Mouse (Mus musculus): Measurements from ENCODE around the gene A030014E15Rik. TPM values are rescaled to one million over a fixed set of nuclear protein-coding genes. Genes with fewer than 3 reads are reported as not detected.
A peak's percentile ranks its signal among the peaks of the same experiment; 100 is the strongest.

A030014E15Rik gene
- total RNA-seq, 1 experiment: not detected

DNA sequence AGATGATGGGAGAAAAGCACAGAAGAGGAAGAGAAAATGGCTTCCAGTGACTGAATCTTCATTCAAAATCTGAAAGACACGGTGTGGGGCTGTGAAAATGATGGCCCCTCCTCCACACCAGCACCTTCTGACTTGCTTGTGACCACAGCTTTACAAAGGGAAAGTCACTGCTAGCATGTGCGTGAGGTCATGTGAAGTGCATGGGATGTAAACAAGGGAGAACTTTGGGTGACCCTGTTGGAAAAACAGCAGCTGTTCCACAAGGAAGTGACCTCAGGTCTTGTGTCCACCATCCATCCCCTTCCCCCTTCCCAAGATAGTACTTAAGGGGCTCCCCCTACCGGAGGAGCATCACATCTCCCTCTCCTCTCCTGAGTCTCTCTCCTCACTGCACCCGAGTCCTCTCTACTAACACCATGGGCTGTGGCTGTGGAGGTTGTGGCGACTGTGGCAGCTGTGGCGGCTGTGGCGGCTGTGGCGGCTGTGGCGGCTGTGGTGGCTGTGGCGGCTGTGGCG is 35.2 kb downstream of the A030014E15Rik start, which contains the start of gene Gm47955:
Gene Gm47955 (plus strand): TSS at position 417 of the 516 bp plus-strand sequence.
- no peak for DNase-seq (ENCODE audit: low read depth, low spot score)
- Histone ChIP-seq H3K36me3 (ENCODE audit: control insufficient read depth, insufficient read depth, low read length, poor library complexity, severe bottlenecking) (no peaks in the 10 kb centered on the region), H3K27ac (ENCODE audit: insufficient read depth, low read depth, low read length, poor library complexity, severe bottlenecking) (no peak within 1 kb of the TSS), H3K9me3 (ENCODE audit: control insufficient read depth, insufficient read depth, low read depth, low read length) (no peaks in the 10 kb centered on the region), H3K4me1 (ENCODE audit: control insufficient read depth in 2 of 2, insufficient read depth in 2 of 2, low read length in 2 of 2, poor library complexity in 1 of 2) (no peaks in the 10 kb centered on the region), H3K4me3 (ENCODE audit: insufficient read depth in 1 of 2, low read depth in 1 of 2, low read length in 2 of 2, poor library complexity in 1 of 2, severe bottlenecking in 1 of 2) (peak within 1 kb of the TSS; percentile 11 to 57), H3K9ac (ENCODE audit: insufficient read depth, low read depth, low read length, poor library complexity, severe bottlenecking) (no peak within 1 kb of the TSS)
- TF ChIP-seq HCFC1 (IDR thresholded peaks at IDR 0.05; ENCODE audit: borderline replicate concordance, insufficient read depth, low read length) (peak; percentile 47; the same call in 1 of the 2 replicates), ZNF384 (IDR thresholded peaks at IDR 0.05; ENCODE audit: low read depth, low read length) (no peak)
- in situ Hi-C loops (cut with MboI; ENCODE audit: low sequenced_read_pairs in 2 of 2, unreplicated experiment in 2 of 2): no loop called here

GRCm38 (mm10) chr1:82966413-82966812 is 41.7 kb downstream of the A030014E15Rik start:
- H3K4me3 ChIP-seq (ENCODE audit: insufficient read depth in 1 of 2, low read depth in 1 of 2, low read length in 2 of 2, poor library complexity in 1 of 2, severe bottlenecking in 1 of 2): no peak overlapping the region
- in situ Hi-C loops (cut with MboI; ENCODE audit: low sequenced_read_pairs in 2 of 2, unreplicated experiment in 2 of 2): no loop called here
- TF ChIP-seq CHD2 (IDR thresholded peaks at IDR 0.05; ENCODE audit: low read depth, low read length) (no peak), HCFC1 (IDR thresholded peaks at IDR 0.05; ENCODE audit: borderline replicate concordance, insufficient read depth, low read length) (no peak), MAFK (IDR thresholded peaks at IDR 0.05; ENCODE audit: insufficient read depth, low read depth, low read length) (no peak), ZC3H11A (IDR thresholded peaks at IDR 0.05; ENCODE audit: borderline replicate concordance, low read depth, low read length) (no peak), ZNF384 (IDR thresholded peaks at IDR 0.05; ENCODE audit: low read depth, low read length) (no peak)
- no peaks in the 10 kb centered on the region for H3K36me3 ChIP-seq (ENCODE audit: control insufficient read depth, insufficient read depth, low read length, poor library complexity, severe bottlenecking)
- no peak overlapping the region for H3K27ac ChIP-seq (ENCODE audit: insufficient read depth, low read depth, low read length, poor library complexity, severe bottlenecking)
- DNase-seq (ENCODE audit: low read depth, low spot score): no peak
- no peak overlapping the region for H3K9ac ChIP-seq (ENCODE audit: insufficient read depth, low read depth, low read length, poor library complexity, severe bottlenecking)
- H3K4me1 ChIP-seq (ENCODE audit: control insufficient read depth in 2 of 2, insufficient read depth in 2 of 2, low read length in 2 of 2, poor library complexity in 1 of 2): no peaks in the 10 kb centered on the region
- H3K9me3 ChIP-seq (ENCODE audit: control insufficient read depth, insufficient read depth, low read depth, low read length): no peaks in the 10 kb centered on the region

DNA sequence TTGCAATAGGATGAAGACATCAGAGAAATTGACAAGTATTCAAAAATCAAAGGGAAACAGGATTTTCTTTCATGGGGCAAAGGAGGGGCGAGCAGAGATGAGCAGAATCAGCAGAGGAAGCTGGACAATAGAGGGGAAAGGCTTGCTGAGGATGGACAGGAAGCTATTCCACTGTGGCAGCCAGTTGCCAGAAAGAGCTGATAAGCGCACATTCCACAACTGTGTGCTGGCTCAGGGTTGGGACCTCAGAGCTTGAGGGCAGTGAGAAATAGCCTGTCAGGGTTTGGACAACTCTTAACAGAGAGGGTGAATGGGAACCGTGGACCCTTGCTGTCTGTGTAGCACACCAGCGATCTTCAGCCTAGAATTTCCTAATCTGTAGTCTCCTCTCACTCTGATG is 47.3 kb downstream of the A030014E15Rik start:
- no peaks in the 10 kb centered on the region for H3K36me3 ChIP-seq (ENCODE audit: control insufficient read depth, insufficient read depth, low read length, poor library complexity, severe bottlenecking)
- no peak overlapping the region for H3K9ac ChIP-seq (ENCODE audit: insufficient read depth, low read depth, low read length, poor library complexity, severe bottlenecking)
- TF ChIP-seq ZNF384 (IDR thresholded peaks at IDR 0.05; ENCODE audit: low read depth, low read length): no peak
- no peak for TF ChIP-seq CHD2 (IDR thresholded peaks at IDR 0.05; ENCODE audit: low read depth, low read length)
- TF ChIP-seq MAFK (IDR thresholded peaks at IDR 0.05; ENCODE audit: insufficient read depth, low read depth, low read length): no peak
- TF ChIP-seq ZC3H11A (IDR thresholded peaks at IDR 0.05; ENCODE audit: borderline replicate concordance, low read depth, low read length): no peak
- TF ChIP-seq HCFC1 (IDR thresholded peaks at IDR 0.05; ENCODE audit: borderline replicate concordance, insufficient read depth, low read length): no peak
- no peak overlapping the region for H3K4me3 ChIP-seq (ENCODE audit: insufficient read depth in 1 of 2, low read depth in 1 of 2, low read length in 2 of 2, poor library complexity in 1 of 2, severe bottlenecking in 1 of 2)
- no peaks in the 10 kb centered on the region for H3K9me3 ChIP-seq (ENCODE audit: control insufficient read depth, insufficient read depth, low read depth, low read length)
- no peaks in the 10 kb centered on the region for H3K4me1 ChIP-seq (ENCODE audit: control insufficient read depth in 2 of 2, insufficient read depth in 2 of 2, low read length in 2 of 2, poor library complexity in 1 of 2)
- in situ Hi-C loops (cut with MboI; ENCODE audit: low sequenced_read_pairs in 2 of 2, unreplicated experiment in 2 of 2): no loop called here
- no peak overlapping the region for H3K27ac ChIP-seq (ENCODE audit: insufficient read depth, low read depth, low read length, poor library complexity, severe bottlenecking)
- no peak for DNase-seq (ENCODE audit: low read depth, low spot score)

DNA sequence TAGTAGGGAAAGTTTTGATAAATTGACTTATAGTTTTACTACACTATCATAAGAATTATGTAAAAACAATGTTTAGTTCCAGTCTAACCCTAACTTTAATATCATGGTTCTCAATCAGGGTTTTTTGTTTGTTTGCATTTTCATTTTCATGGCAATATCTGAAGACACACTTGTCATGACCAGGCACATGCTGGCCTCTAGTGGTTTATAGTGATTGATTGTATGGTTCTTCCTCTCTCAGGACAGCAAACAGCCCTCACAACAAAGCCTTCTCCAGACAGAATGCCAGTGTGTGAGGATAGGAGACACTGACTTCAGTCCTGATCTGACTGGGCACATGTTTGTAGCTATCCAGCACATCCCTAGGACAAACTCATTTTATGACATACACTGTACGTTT is 48.5 kb downstream of the A030014E15Rik start:
- TF ChIP-seq MAFK (IDR thresholded peaks at IDR 0.05; ENCODE audit: insufficient read depth, low read depth, low read length) (no peak), ZC3H11A (IDR thresholded peaks at IDR 0.05; ENCODE audit: borderline replicate concordance, low read depth, low read length) (no peak), ZNF384 (IDR thresholded peaks at IDR 0.05; ENCODE audit: low read depth, low read length) (no peak), CHD2 (IDR thresholded peaks at IDR 0.05; ENCODE audit: low read depth, low read length) (no peak), HCFC1 (IDR thresholded peaks at IDR 0.05; ENCODE audit: borderline replicate concordance, insufficient read depth, low read length) (no peak)
- H3K9me3 ChIP-seq (ENCODE audit: control insufficient read depth, insufficient read depth, low read depth, low read length): no peaks in the 10 kb centered on the region
- in situ Hi-C loops (cut with MboI; ENCODE audit: low sequenced_read_pairs in 2 of 2, unreplicated experiment in 2 of 2): no loop called here
- H3K4me1 ChIP-seq (ENCODE audit: control insufficient read depth in 2 of 2, insufficient read depth in 2 of 2, low read length in 2 of 2, poor library complexity in 1 of 2): no peaks in the 10 kb centered on the region
- no peak for DNase-seq (ENCODE audit: low read depth, low spot score)
- no peak overlapping the region for H3K4me3 ChIP-seq (ENCODE audit: insufficient read depth in 1 of 2, low read depth in 1 of 2, low read length in 2 of 2, poor library complexity in 1 of 2, severe bottlenecking in 1 of 2)
- H3K9ac ChIP-seq (ENCODE audit: insufficient read depth, low read depth, low read length, poor library complexity, severe bottlenecking): no peak overlapping the region
- H3K36me3 ChIP-seq (ENCODE audit: control insufficient read depth, insufficient read depth, low read length, poor library complexity, severe bottlenecking): no peaks in the 10 kb centered on the region
- H3K27ac ChIP-seq (ENCODE audit: insufficient read depth, low read depth, low read length, poor library complexity, severe bottlenecking): no peak overlapping the region

- DNase-seq (ENCODE audit: low read depth, low spot score): no peak
- in situ Hi-C loops (cut with MboI; ENCODE audit: low sequenced_read_pairs in 2 of 2, unreplicated experiment in 2 of 2): no loop called here
- H3K9me3 ChIP-seq (ENCODE audit: control insufficient read depth, insufficient read depth, low read depth, low read length): no peaks in the 10 kb centered on the region
These were observed 49.2 kb downstream of the A030014E15Rik start for GRCm38 (mm10) chr1:82973901-82974300.

More at GRCm38 (mm10) chr1:82973901-82974300, 49.2 kb downstream of the A030014E15Rik start:
- no peaks in the 10 kb centered on the region for H3K4me1 ChIP-seq (ENCODE audit: control insufficient read depth in 2 of 2, insufficient read depth in 2 of 2, low read length in 2 of 2, poor library complexity in 1 of 2)
- TF ChIP-seq ZC3H11A (IDR thresholded peaks at IDR 0.05; ENCODE audit: borderline replicate concordance, low read depth, low read length) (no peak), HCFC1 (IDR thresholded peaks at IDR 0.05; ENCODE audit: borderline replicate concordance, insufficient read depth, low read length) (no peak), CHD2 (IDR thresholded peaks at IDR 0.05; ENCODE audit: low read depth, low read length) (no peak), MAFK (IDR thresholded peaks at IDR 0.05; ENCODE audit: insufficient read depth, low read depth, low read length) (no peak), ZNF384 (IDR thresholded peaks at IDR 0.05; ENCODE audit: low read depth, low read length) (no peak)
- no peaks in the 10 kb centered on the region for H3K36me3 ChIP-seq (ENCODE audit: control insufficient read depth, insufficient read depth, low read length, poor library complexity, severe bottlenecking)
- H3K27ac ChIP-seq (ENCODE audit: insufficient read depth, low read depth, low read length, poor library complexity, severe bottlenecking): no peak overlapping the region
- H3K9ac ChIP-seq (ENCODE audit: insufficient read depth, low read depth, low read length, poor library complexity, severe bottlenecking): no peak overlapping the region
- H3K4me3 ChIP-seq (ENCODE audit: insufficient read depth in 1 of 2, low read depth in 1 of 2, low read length in 2 of 2, poor library complexity in 1 of 2, severe bottlenecking in 1 of 2): no peak overlapping the region
